Mouse (Mus musculus) liver, embryonic 14 days (tissue): ENCODE results near the gene Flrt1. TPM values are rescaled to one million over a fixed set of nuclear protein-coding genes. Genes with fewer than 3 reads are reported as not detected.

Experiments
- polyA plus RNA-seq: library from polyadenylated mRNA; depleted of rRNA; stranded (reverse); fragments of >200 nt; gene quantifications from 2 replicates; pipeline ENCODE4 v1.2.3, GENCODE M21; 2012; rRNA removed

The Flrt1 gene
- polyA plus RNA-seq = 0.01 and 0.03 TPM in 2 replicates

DNA sequence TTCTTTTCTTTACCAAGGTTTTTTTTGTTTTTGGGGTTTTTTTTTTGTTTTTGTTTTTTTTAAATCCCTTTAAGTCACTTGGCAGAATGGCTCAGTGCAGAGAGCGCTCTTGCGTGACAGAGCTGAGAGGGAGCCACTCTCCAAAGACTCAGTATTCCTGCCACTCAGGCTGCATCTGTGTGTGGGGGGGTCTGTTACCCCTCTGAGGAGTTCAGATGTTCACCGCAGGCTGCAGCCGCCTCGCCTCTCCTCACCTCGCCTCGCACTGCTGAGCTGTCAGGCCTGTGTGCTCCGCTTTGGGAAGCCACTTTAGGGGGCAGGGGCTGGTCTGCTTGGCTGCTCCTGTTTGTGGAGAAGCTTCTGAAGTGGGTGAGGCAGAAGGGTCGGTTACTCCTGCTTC, at the start of gene Flrt1:
TSS of gene Flrt1 (minus strand) at position 186 of the 400 bp plus-strand sequence.

GRCm38 (mm10) chr19:7056248-7057087, 49.1 kb downstream of the Flrt1 start, which contains the start of gene Macrod1:
Macrod1 (plus strand) TSS chr19:7056810.

Other genes with a start within 250 kb of the Flrt1 start
- gene Ccdc88b, start 247.5 kb downstream of the Flrt1 start, polyA plus RNA-seq = 1.9 and 3.2 TPM in 2 replicates
- 65.8 and 73.0 TPM in 2 replicates for gene Trmt112, start 196.0 kb downstream of the Flrt1 start, polyA plus RNA-seq
- 60.2 and 66.5 TPM in 2 replicates for gene Prdx5, start 195.6 kb downstream of the Flrt1 start, polyA plus RNA-seq
- 5.8 and 6.3 TPM in 2 replicates for gene Esrra, start 183.9 kb downstream of the Flrt1 start, polyA plus RNA-seq
- 0.17 and 0.29 TPM in 2 replicates for gene Catsperz, start 180.3 kb downstream of the Flrt1 start, polyA plus RNA-seq
- 0.02 TPM in 1 of 2 replicates, not detected in the other for gene Kcnk4, start 171.2 kb downstream of the Flrt1 start, polyA plus RNA-seq
- gene Bad, start 163.9 kb downstream of the Flrt1 start, polyA plus RNA-seq = 22.4 and 24.1 TPM in 2 replicates
- 5.3 and 5.7 TPM in 2 replicates for gene Gpr137, start 163.2 kb downstream of the Flrt1 start, polyA plus RNA-seq
- gene Ppp1r14b, start 130.8 kb downstream of the Flrt1 start, polyA plus RNA-seq = 68.9 and 77.1 TPM in 2 replicates
- gene Plcb3, start 129.3 kb downstream of the Flrt1 start, polyA plus RNA-seq = 7.1 and 7.7 TPM in 2 replicates
- 52.6 and 54.0 TPM in 2 replicates for gene Fkbp2, start 125.2 kb downstream of the Flrt1 start, polyA plus RNA-seq
- 5.9 and 8.0 TPM in 2 replicates for gene Vegfb, start 118.1 kb downstream of the Flrt1 start, polyA plus RNA-seq
- 7.8 and 8.6 TPM in 2 replicates for gene Dnajc4, start 113.2 kb downstream of the Flrt1 start, polyA plus RNA-seq
- gene Nudt22, start 109.6 kb downstream of the Flrt1 start, polyA plus RNA-seq = 5.8 and 6.5 TPM in 2 replicates
- gene Trpt1, start 109.6 kb downstream of the Flrt1 start, polyA plus RNA-seq = 1.7 and 1.9 TPM in 2 replicates
- 51.7 and 61.6 TPM in 2 replicates for gene Fermt3, start 86.3 kb downstream of the Flrt1 start, polyA plus RNA-seq
- gene Stip1, start 65.8 kb downstream of the Flrt1 start, polyA plus RNA-seq = 90.9 and 96.6 TPM in 2 replicates
- gene Macrod1, start 48.9 kb downstream of the Flrt1 start, polyA plus RNA-seq = 3.9 and 4.1 TPM in 2 replicates
- 29.6 and 35.9 TPM in 2 replicates for gene Otub1, start 100.6 kb upstream of the Flrt1 start, polyA plus RNA-seq
- gene Cox8a, start 111.9 kb upstream of the Flrt1 start, polyA plus RNA-seq = 256 and 259 TPM in 2 replicates
- gene Naa40, start 135.5 kb upstream of the Flrt1 start, polyA plus RNA-seq = 14.9 and 18.8 TPM in 2 replicates
- 1.8 and 2.3 TPM in 2 replicates for gene Rcor2, start 161.6 kb upstream of the Flrt1 start, polyA plus RNA-seq
- 14.6 and 19.0 TPM in 2 replicates for gene Mark2, start 236.1 kb upstream of the Flrt1 start, polyA plus RNA-seq